Mouse (Mus musculus) gastrocnemius, postnatal 10 days (tissue): ENCODE measurements around the gene Crip2. TPM values are rescaled to one million over a fixed set of nuclear protein-coding genes. Genes with fewer than 3 reads are reported as not detected.
A peak's percentile ranks its signal among the peaks of the same experiment; 100 is the strongest.

Experiments
- DNase-seq: peaks from one replicate; pipeline ENCODE4 v3.0.0; 2021; ENCODE audit warnings: mixed read lengths
- total RNA-seq, 2 experiments: library from RNA; stranded (reverse); gene quantifications; 2 replicates each; pipeline ENCODE4 v1.2.3; 2021

The Crip2 gene
- total RNA-seq, 2 experiments from 2014 or later = 94.0 to 102 TPM

GRCm38 (mm10) chr12:113147481-113147880, 7.4 kb downstream of the Crip2 start:
- DNase-seq = peak; percentile 69

- DNase-seq = no peak
Observed at GRCm38 (mm10) chr12:113148381-113149035, 8.5 kb downstream of the Crip2 start.

GRCm38 (mm10) chr12:113149341-113149740, 9.3 kb downstream of the Crip2 start:
- DNase-seq = no peak

GRCm38 (mm10) chr12:113149896-113150295, 9.9 kb downstream of the Crip2 start:
- no peak for DNase-seq

- no peak for DNase-seq
Observed at GRCm38 (mm10) chr12:113150591-113150990, 10.6 kb downstream of the Crip2 start.

GRCm38 (mm10) chr12:113151046-113151445, 11.0 kb downstream of the Crip2 start:
- no peak for DNase-seq

GRCm38 (mm10) chr12:113151661-113152271, 11.7 kb downstream of the Crip2 start:
- peak; percentile 53 for DNase-seq

GRCm38 (mm10) chr12:113152272-113152661, 12.2 kb downstream of the Crip2 start:
- DNase-seq = peak; percentile 40

GRCm38 (mm10) chr12:113152991-113153525, 13.0 kb downstream of the Crip2 start:
- peak; percentile 5 for DNase-seq

GRCm38 (mm10) chr12:113153971-113154370, 13.9 kb downstream of the Crip2 start:
- peak; percentile 11 for DNase-seq

- DNase-seq = no peak
Observed at GRCm38 (mm10) chr12:113154747-113155075, 14.7 kb downstream of the Crip2 start.

GRCm38 (mm10) chr12:113155076-113155771, 15.2 kb downstream of the Crip2 start:
- peak; percentile 36 for DNase-seq

- DNase-seq = peak; percentile 100
Observed at GRCm38 (mm10) chr12:113155887-113156539, 16.0 kb downstream of the Crip2 start, which contains the start of gene Tedc1. Gene Tedc1 (plus strand): TSS chr12:113156421.

GRCm38 (mm10) chr12:113156540-113156929, 16.5 kb downstream of the Crip2 start:
- no peak for DNase-seq

GRCm38 (mm10) chr12:113157002-113157401, 17.0 kb downstream of the Crip2 start:
- DNase-seq = no peak

- DNase-seq = no peak
Observed at GRCm38 (mm10) chr12:113157521-113157920, 17.5 kb downstream of the Crip2 start.

GRCm38 (mm10) chr12:113157971-113158370, 17.9 kb downstream of the Crip2 start:
- no peak for DNase-seq

GRCm38 (mm10) chr12:113163561-113164006, 23.5 kb downstream of the Crip2 start:
- DNase-seq = no peak

- DNase-seq = no peak
Observed at GRCm38 (mm10) chr12:113168031-113168536, 28.0 kb downstream of the Crip2 start.

- no peak for DNase-seq
Observed at GRCm38 (mm10) chr12:113176960-113177725, 37.1 kb downstream of the Crip2 start.

GRCm38 (mm10) chr12:113181020-113181419, 41.0 kb downstream of the Crip2 start:
- no peak for DNase-seq

GRCm38 (mm10) chr12:113184945-113185344, 44.9 kb downstream of the Crip2 start:
- DNase-seq = no peak
